Mouse (Mus musculus) heart, embryonic 16.5 days (tissue): ENCODE measurements around the gene Kctd20. TPM values are rescaled to one million over a fixed set of nuclear protein-coding genes. Genes with fewer than 3 reads are reported as not detected.

Experiments
- polyA plus RNA-seq: library from polyadenylated mRNA; unstranded; fragments of >200 nt; fragmentation: Nextera tagmentation; extraction: Ambion mirVana; gene quantifications from 2 replicates; pipeline ENCODE4 v1.2.1, GENCODE M21; 2015

Gene Kctd20
- polyA plus RNA-seq, 1 experiment from 2014 or later, result 56.8 TPM

Other genes with a start within 250 kb of the Kctd20 start
- 2.0 TPM in 2 replicates for gene AC170998.1, start 225.9 kb upstream of the Kctd20 start, polyA plus RNA-seq
- 4.3 and 8.8 TPM in 2 replicates for gene Mapk13, start 182.7 kb upstream of the Kctd20 start, polyA plus RNA-seq
- gene Brpf3, start 150.9 kb upstream of the Kctd20 start, polyA plus RNA-seq, result 6.7 and 7.2 TPM in 2 replicates
- gene Pnpla1, start 93.5 kb upstream of the Kctd20 start, polyA plus RNA-seq, result 0.03 TPM in 1 of 2 replicates, not detected in the other
- 0.40 and 0.43 TPM in 2 replicates for gene 4930539E08Rik, start 36.6 kb upstream of the Kctd20 start, polyA plus RNA-seq
- 0.24 TPM in 1 of 2 replicates, not detected in the other for gene Pxt1, start 8.1 kb upstream of the Kctd20 start, polyA plus RNA-seq
- 84.6 and 90.4 TPM in 2 replicates for gene Stk38, start 56.0 kb downstream of the Kctd20 start, polyA plus RNA-seq
- gene Srsf3, start 80.7 kb downstream of the Kctd20 start, polyA plus RNA-seq, result 323 and 367 TPM in 2 replicates
- 70.1 and 70.7 TPM in 2 replicates for gene Cdkn1a, start 139.0 kb downstream of the Kctd20 start, polyA plus RNA-seq
- 2.2 and 4.4 TPM in 2 replicates for gene Rab44, start 162.2 kb downstream of the Kctd20 start, polyA plus RNA-seq